Mouse (Mus musculus): ENCODE measurements around the gene Traf1.

DNA sequence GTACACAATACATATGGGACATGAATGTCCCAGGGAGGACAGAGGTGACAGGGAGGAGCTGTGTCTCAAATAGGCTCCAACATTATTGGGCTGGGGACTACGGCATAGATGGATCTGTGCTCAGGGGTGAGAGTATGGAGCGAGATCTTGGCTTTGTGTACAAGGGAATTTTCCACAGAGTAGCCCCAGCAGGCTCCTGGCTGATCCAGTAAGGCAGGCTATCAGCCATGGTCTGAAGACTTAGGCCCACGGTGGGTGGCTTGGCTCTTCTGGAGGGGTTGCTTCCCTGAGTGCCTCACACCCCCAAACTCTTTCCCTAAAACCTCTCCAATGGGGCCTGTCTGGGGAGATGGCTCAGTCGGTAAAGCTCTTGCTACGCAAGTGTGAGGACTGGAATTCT, 21.3 kb downstream of the Traf1 start:
- TF ChIP-seq CTCF (IDR thresholded peaks at IDR 0.05; ENCODE audit: borderline replicate concordance, extremely low read depth, insufficient read depth, insufficient read length) (no peak), POLR2A (IDR thresholded peaks at IDR 0.05; ENCODE audit: borderline replicate concordance, extremely low read depth, insufficient read depth, insufficient read length, poor library complexity, severe bottlenecking) (no peak)

All from brain, embryonic 14.5 days (tissue).